Mouse (Mus musculus) ES-E14 (cell line): ENCODE results near the gene Psme4. TPM values are rescaled to one million over a fixed set of nuclear protein-coding genes. Genes with fewer than 3 reads are reported as not detected.

Source experiments
- DNase-seq: peaks from one replicate; pipeline ENCODE4 v3.0.0-alpha.2; 2013; ENCODE audit warnings: low read depth, low spot score
- H3K27ac ChIP-seq: 2 replicates; pipeline ENCODE4 v1.5.1; 2012; ENCODE audit warnings: low read depth, mild to moderate bottlenecking, low read length, moderate library complexity, mixed read lengths; ENCODE audit not compliant: poor library complexity, insufficient read depth, severe bottlenecking
- H3K36me3 ChIP-seq: 2 replicates; pipeline ENCODE4 v1.6.1; 2012; ENCODE audit warnings: mild to moderate bottlenecking, low read length, moderate library complexity, mixed read lengths; ENCODE audit not compliant: control insufficient read depth, poor library complexity, insufficient read depth, severe bottlenecking
- H3K4me1 ChIP-seq, 2 experiments: fragments of 150-350 bp in 1 of 2; sonication (generic) in 1 of 2; 2 replicates each; pipeline ENCODE4 v1.6.1; 2012; ENCODE audit warnings: low read length in 2 of 2, mild to moderate bottlenecking in 1 of 2, mixed read lengths in 1 of 2; ENCODE audit not compliant: control insufficient read depth in 2 of 2, insufficient read depth in 2 of 2, poor library complexity in 1 of 2
- H3K4me3 ChIP-seq, 2 experiments: fragments of 150-350 bp in 1 of 2; sonication (generic) in 1 of 2; 2 replicates each; pipeline ENCODE4 v1.5.1; 2012; ENCODE audit warnings: low read length in 2 of 2, low read depth in 1 of 2, mild to moderate bottlenecking in 1 of 2, mixed read lengths in 1 of 2; ENCODE audit not compliant: insufficient read depth in 1 of 2, poor library complexity in 1 of 2, severe bottlenecking in 1 of 2
- H3K9ac ChIP-seq: 2 replicates; pipeline ENCODE4 v1.6.1; 2012; ENCODE audit warnings: low read depth, mild to moderate bottlenecking, low read length, mixed read lengths; ENCODE audit not compliant: poor library complexity, insufficient read depth, severe bottlenecking
- H3K9me3 ChIP-seq: fragments of 150-350 bp; sonication (generic); 2 replicates; pipeline ENCODE4 v1.6.1; 2012; ENCODE audit warnings: low read depth, mild to moderate bottlenecking, low read length; ENCODE audit not compliant: control insufficient read depth, insufficient read depth
- CHD2 ChIP-seq: IDR thresholded peaks from 2 replicates; pipeline ENCODE4 v1.6.1; 2014; ENCODE audit warnings: mild to moderate bottlenecking, low read depth, low read length, inconsistent platforms
- HCFC1 ChIP-seq: IDR thresholded peaks from 2 replicates; pipeline ENCODE4 v1.6.1; 2012; ENCODE audit warnings: low read length, inconsistent platforms, borderline replicate concordance; ENCODE audit not compliant: insufficient read depth
- MAFK ChIP-seq: IDR thresholded peaks from 2 replicates; pipeline ENCODE4 v1.6.1; 2014; ENCODE audit warnings: mild to moderate bottlenecking, low read depth, low read length, inconsistent platforms; ENCODE audit not compliant: insufficient read depth
- ZC3H11A ChIP-seq: IDR thresholded peaks from 2 replicates; pipeline ENCODE4 v1.6.1; 2012; ENCODE audit warnings: low read depth, mild to moderate bottlenecking, inconsistent platforms, low read length, borderline replicate concordance
- ZNF384 ChIP-seq: IDR thresholded peaks from 2 replicates; pipeline ENCODE4 v1.6.1; 2012; ENCODE audit warnings: low read depth, low read length, inconsistent platforms
- in situ Hi-C, 2 experiments: fragments of 600-800 bp; cut with MboI; formaldehyde crosslinking; loops; one replicate each; pipeline ENCODE4 v1.15.1; 2025; ENCODE audit warnings: low sequenced_read_pairs in 2 of 2, inconsistent platforms in 1 of 2; ENCODE audit not compliant: unreplicated experiment in 2 of 2
- total RNA-seq: library from RNA; depleted of rRNA; stranded (reverse); fragments of 300-350 nt; gene quantifications from 2 replicates; pipeline ENCODE4 v1.2.3, GENCODE M21; 2012

The Psme4 gene
- total RNA-seq, 1 experiment: 91.2 TPM

DNA sequence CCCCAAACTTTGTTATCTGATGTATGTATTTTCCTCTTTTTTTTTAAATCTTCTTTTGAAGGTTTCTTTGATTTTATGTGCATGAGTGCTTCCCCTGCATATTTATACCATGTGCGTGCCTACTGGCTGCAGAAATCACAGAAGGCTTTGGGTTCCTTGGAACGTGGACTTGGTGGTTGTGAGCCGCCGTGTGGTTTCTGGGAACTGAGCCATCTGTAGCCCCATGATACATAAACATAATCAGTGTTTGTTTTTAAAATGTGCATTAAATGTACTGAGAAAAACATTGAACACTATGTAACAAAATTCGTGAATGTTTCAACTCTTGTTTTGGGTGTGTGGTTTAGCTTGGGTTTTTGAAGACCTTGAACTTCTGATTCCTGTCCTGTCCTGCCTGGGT lies 49.6 kb downstream of the Psme4 start:
- H3K4me1 ChIP-seq: no peaks in the 10 kb centered on the region
- no peak overlapping the region for H3K27ac ChIP-seq
- in situ Hi-C loops: no loop called here
- TF ChIP-seq HCFC1 (no peak), CHD2 (no peak), MAFK (no peak), ZNF384 (no peak), ZC3H11A (no peak)
- H3K4me3 ChIP-seq: no peak overlapping the region
- DNase-seq: no peak
- H3K36me3 ChIP-seq: peaks cover 7% of the 10 kb centered on the region
- H3K9ac ChIP-seq: no peak overlapping the region
- no peaks in the 10 kb centered on the region for H3K9me3 ChIP-seq

DNA sequence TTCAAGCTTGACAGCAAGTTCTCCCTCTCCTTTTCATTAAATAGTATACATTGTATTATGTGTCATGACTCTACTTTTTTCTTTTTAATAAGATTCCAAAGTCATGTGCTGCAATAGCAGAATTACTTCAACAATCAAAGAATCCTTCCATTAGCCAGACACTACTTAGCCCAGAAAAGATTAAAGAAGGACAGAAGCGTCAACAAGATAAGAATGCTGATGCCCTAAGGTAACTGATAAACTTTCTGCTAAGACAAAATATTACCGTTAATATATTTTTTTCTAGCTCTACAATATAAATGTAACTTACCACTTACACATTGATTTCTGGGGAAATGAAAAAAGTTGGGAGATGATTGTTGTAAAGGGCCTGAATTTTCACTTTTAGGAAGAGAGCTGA lies 67.3 kb downstream of the Psme4 start:
- H3K27ac ChIP-seq: no peak overlapping the region
- no peaks in the 10 kb centered on the region for H3K4me1 ChIP-seq
- DNase-seq: no peak
- H3K9ac ChIP-seq: no peak overlapping the region
- H3K4me3 ChIP-seq: no peak overlapping the region
- H3K9me3 ChIP-seq: no peaks in the 10 kb centered on the region
- TF ChIP-seq CHD2: no peak
- TF ChIP-seq ZNF384: no peak
- TF ChIP-seq ZC3H11A: no peak
- no peak for TF ChIP-seq MAFK
- no peak for TF ChIP-seq HCFC1
- in situ Hi-C loops: no loop called here
- peaks cover 5% of the 10 kb centered on the region for H3K36me3 ChIP-seq

GRCm38 (mm10) chr11:30844355-30844754 lies 72.8 kb downstream of the Psme4 start:
- Histone ChIP-seq H3K9me3 (no peaks in the 10 kb centered on the region), H3K36me3 (peaks cover 5% of the 10 kb centered on the region), H3K4me3 (no peak overlapping the region), H3K27ac (no peak overlapping the region), H3K4me1 (no peaks in the 10 kb centered on the region), H3K9ac (no peak overlapping the region)
- TF ChIP-seq MAFK (no peak), CHD2 (no peak), HCFC1 (no peak), ZC3H11A (no peak), ZNF384 (no peak)
- in situ Hi-C loops: no loop called here
- DNase-seq: no peak

GRCm38 (mm10) chr11:30872425-30872824 lies 100.9 kb downstream of the Psme4 start:
- no peak overlapping the region for H3K9ac ChIP-seq
- H3K36me3 ChIP-seq: peaks cover 7% of the 10 kb centered on the region; the same call in 1 of the 2 replicates
- H3K9me3 ChIP-seq: no peaks in the 10 kb centered on the region
- no peak overlapping the region for H3K4me3 ChIP-seq
- no peak for DNase-seq
- no peaks in the 10 kb centered on the region for H3K4me1 ChIP-seq
- no peak overlapping the region for H3K27ac ChIP-seq
- in situ Hi-C loops: no loop called here
- no peak for TF ChIP-seq MAFK
- no peak for TF ChIP-seq ZNF384
- TF ChIP-seq CHD2: no peak

DNA sequence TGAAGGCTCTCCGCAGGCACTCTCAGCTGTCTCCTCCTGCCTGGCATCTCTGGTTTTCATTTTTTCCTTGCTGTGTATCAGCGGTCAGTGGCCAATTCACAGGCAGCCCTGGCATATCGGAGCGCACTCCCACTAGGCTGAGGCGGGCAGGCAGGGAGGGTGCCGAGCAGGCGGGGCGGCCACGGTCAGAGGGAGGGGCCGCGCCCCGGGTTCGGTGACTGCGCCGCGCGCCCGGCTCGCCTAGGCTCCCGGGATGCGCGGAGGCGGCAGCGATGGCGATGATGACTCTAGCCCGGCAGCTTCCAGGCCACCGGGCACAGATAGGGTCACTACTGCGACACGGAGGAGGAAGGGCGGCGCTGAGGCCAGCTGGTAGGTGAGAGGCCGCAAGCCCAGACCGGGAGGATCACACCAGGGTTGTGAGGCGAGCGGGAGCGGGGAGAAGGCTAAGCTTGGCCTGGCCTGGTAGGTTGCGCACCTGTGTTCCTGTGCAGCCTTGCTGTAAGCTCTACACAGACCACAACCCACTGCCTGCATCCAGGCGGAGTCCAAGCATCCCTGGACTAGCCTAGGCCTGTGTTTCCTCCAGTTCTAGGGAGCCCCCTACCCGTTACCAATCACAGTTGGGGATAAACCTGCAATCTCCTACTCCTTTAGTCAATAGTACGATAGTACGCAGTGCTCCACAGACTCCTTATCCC lies 113.8 kb downstream of the Psme4 start, which contains the start of the genes Gpr75 and Asb3:
Gene Gpr75, plus strand, starts transcription at position 188 of the 701 bp plus-strand sequence.
Gene Asb3, plus strand, starts transcription at position 246 of the 701 bp plus-strand sequence.
- Histone ChIP-seq H3K27ac (peak within 1 kb of the TSS; percentile 14; the same call in 1 of the 2 replicates), H3K9ac (peak within 1 kb of the TSS; percentile 83), H3K4me1 (peaks cover 0 to 3% of the 10 kb centered on the region in 2 experiments; a peak in 2 of 4 replicates), H3K9me3 (no peaks in the 10 kb centered on the region), H3K4me3 (peak within 1 kb of the TSS; percentile 80 to 87), H3K36me3 (no peaks in the 10 kb centered on the region)
- peak; percentile 25 for DNase-seq
- TF ChIP-seq ZNF384 (no peak), MAFK (no peak), HCFC1 (no peak), CHD2 (no peak), ZC3H11A (no peak)
- in situ Hi-C loops: no loop called here
